Mouse (Mus musculus) midbrain, embryonic 16.5 days (tissue): ENCODE results near the gene Slco3a1. TPM values are rescaled to one million over a fixed set of nuclear protein-coding genes. Genes with fewer than 3 reads are reported as not detected.

ENCODE experiments used
- ATAC-seq: fragments of 200-750 bp; cut with Nextera tagmentation; 2 replicates; pipeline ENCODE4 v1.8.0; 2017; ENCODE audit warnings: moderate TSS enrichment
- H3K27ac ChIP-seq: fragments of 300-500 bp; sonication (generic); 2 replicates; pipeline ENCODE4 v1.5.1; 2014; ENCODE audit warnings: mild to moderate bottlenecking, low read length, mixed read lengths
- H3K27me3 ChIP-seq: fragments of 300-500 bp; sonication (generic); 2 replicates; pipeline ENCODE4 v1.6.1; 2014; ENCODE audit warnings: low read depth, low read length, mixed read lengths; ENCODE audit not compliant: control insufficient read depth, insufficient read depth
- H3K36me3 ChIP-seq: fragments of 300-500 bp; sonication (generic); 2 replicates; pipeline ENCODE4 v1.6.1; 2014; ENCODE audit warnings: mild to moderate bottlenecking, low read length, moderate library complexity, mixed read lengths; ENCODE audit not compliant: control insufficient read depth, insufficient read depth
- H3K4me1 ChIP-seq: fragments of 300-500 bp; sonication (generic); 2 replicates; pipeline ENCODE4 v1.6.1; 2014; ENCODE audit warnings: mild to moderate bottlenecking, low read length, mixed read lengths; ENCODE audit not compliant: control insufficient read depth, insufficient read depth
- H3K4me2 ChIP-seq: fragments of 300-500 bp; sonication (generic); 2 replicates; pipeline ENCODE4 v1.6.1; 2014; ENCODE audit warnings: mild to moderate bottlenecking, low read length, mixed read lengths
- H3K4me3 ChIP-seq: fragments of 300-500 bp; sonication (generic); 2 replicates; pipeline ENCODE4 v1.5.1; 2014; ENCODE audit warnings: low read depth, mild to moderate bottlenecking, low read length, moderate library complexity, mixed read lengths
- H3K9ac ChIP-seq: fragments of 300-500 bp; sonication (generic); 2 replicates; pipeline ENCODE4 v1.6.1; 2014; ENCODE audit warnings: low read depth, low read length, mixed read lengths
- H3K9me3 ChIP-seq: fragments of 300-500 bp; sonication (generic); replicated peaks from 2 replicates; pipeline ENCODE4 v1.6.1; 2014; ENCODE audit warnings: mild to moderate bottlenecking, low read length, mixed read lengths; ENCODE audit not compliant: control insufficient read depth, poor library complexity, severe bottlenecking
- WGBS: fragments of 180-500 bp; shearing (Covaris S2); extraction: QIAGEN DNeasy Blood & Tissue Kit; methylation state at CpG from one replicate; pipeline ENCODE4 v1.1.7; 2014; 5-methylcytosine and 5-hydroxymethylcytosine counted together
- polyA plus RNA-seq: library from polyadenylated mRNA; unstranded; fragments of >200 nt; fragmentation: Nextera tagmentation; extraction: Ambion mirVana; gene quantifications from 2 replicates; pipeline ENCODE4 v1.2.1, GENCODE M21; 2015

Slco3a1 gene
- polyA plus RNA-seq, 1 experiment from 2014 or later = 27.2 TPM

- 87% methylated on average over 2 of the region's 2 CpGs for WGBS
- Histone ChIP-seq H3K9ac (no peak overlapping the region), H3K27ac (no peak overlapping the region), H3K27me3 (no peaks in the 10 kb centered on the region), H3K4me1 (no peaks in the 10 kb centered on the region; the same call in 1 of the 2 replicates), H3K4me2 (no peak overlapping the region), H3K4me3 (no peak overlapping the region), H3K9me3 (no peaks in the 10 kb centered on the region), H3K36me3 (no peaks in the 10 kb centered on the region)
- no peak for ATAC-seq
Measured at GRCm38 (mm10) chr7:74381881-74382281, 172.7 kb downstream of the Slco3a1 start.

GRCm38 (mm10) chr7:74381051-74381450, 173.5 kb downstream of the Slco3a1 start:
- Histone ChIP-seq H3K9me3 (no peaks in the 10 kb centered on the region), H3K36me3 (no peaks in the 10 kb centered on the region), H3K4me3 (no peak overlapping the region), H3K4me1 (peaks cover 4% of the 10 kb centered on the region; the same call in 1 of the 2 replicates), H3K4me2 (no peak overlapping the region), H3K27ac (no peak overlapping the region), H3K27me3 (no peaks in the 10 kb centered on the region), H3K9ac (no peak overlapping the region)
- WGBS = 95% methylated on average over 2 of the region's 2 CpGs
- ATAC-seq = no peak

GRCm38 (mm10) chr7:74377909-74378308, 176.7 kb downstream of the Slco3a1 start:
- Histone ChIP-seq H3K4me1 (peaks cover 4% of the 10 kb centered on the region; the same call in 1 of the 2 replicates), H3K27ac (no peak overlapping the region; the same call in 1 of the 2 replicates), H3K36me3 (no peaks in the 10 kb centered on the region), H3K4me3 (no peak overlapping the region), H3K9ac (no peak overlapping the region), H3K27me3 (no peaks in the 10 kb centered on the region), H3K4me2 (no peak overlapping the region), H3K9me3 (no peaks in the 10 kb centered on the region)
- ATAC-seq = no peak
- 75% methylated on average over 10 of the region's 10 CpGs for WGBS

GRCm38 (mm10) chr7:74376397-74377044, 178.1 kb downstream of the Slco3a1 start:
- no peak for ATAC-seq
- Histone ChIP-seq H3K4me1 (peaks cover 9% of the 10 kb centered on the region; the same call in 1 of the 2 replicates), H3K4me2 (no peak overlapping the region), H3K36me3 (no peaks in the 10 kb centered on the region), H3K27me3 (no peaks in the 10 kb centered on the region), H3K27ac (no peak overlapping the region), H3K9me3 (no peaks in the 10 kb centered on the region), H3K4me3 (no peak overlapping the region), H3K9ac (no peak overlapping the region)
- 71% methylated on average over 12 of the region's 12 CpGs for WGBS

GRCm38 (mm10) chr7:74375174-74375957, 179.2 kb downstream of the Slco3a1 start:
- ATAC-seq = no peak
- 80% methylated on average over 14 of the region's 14 CpGs for WGBS
- Histone ChIP-seq H3K36me3 (no peaks in the 10 kb centered on the region), H3K9me3 (no peaks in the 10 kb centered on the region), H3K27me3 (no peaks in the 10 kb centered on the region), H3K4me3 (no peak overlapping the region), H3K27ac (no peak overlapping the region), H3K9ac (no peak overlapping the region), H3K4me1 (peaks cover 9% of the 10 kb centered on the region; the same call in 1 of the 2 replicates), H3K4me2 (no peak overlapping the region)

GRCm38 (mm10) chr7:74373056-74373455, 181.5 kb downstream of the Slco3a1 start:
- Histone ChIP-seq H3K9ac (no peak overlapping the region), H3K9me3 (no peaks in the 10 kb centered on the region), H3K4me3 (no peak overlapping the region), H3K4me1 (peaks cover 9% of the 10 kb centered on the region; the same call in 1 of the 2 replicates), H3K4me2 (no peak overlapping the region), H3K27me3 (no peaks in the 10 kb centered on the region), H3K27ac (no peak overlapping the region), H3K36me3 (no peaks in the 10 kb centered on the region)
- no peak for ATAC-seq
- WGBS = 94% methylated on average over 6 of the region's 6 CpGs

- H3K9ac ChIP-seq = no peak overlapping the region
- no peaks in the 10 kb centered on the region for H3K36me3 ChIP-seq
- no peak overlapping the region for H3K27ac ChIP-seq
- H3K9me3 ChIP-seq = no peaks in the 10 kb centered on the region
- peaks cover 15% of the 10 kb centered on the region for H3K4me1 ChIP-seq
- no peaks in the 10 kb centered on the region for H3K27me3 ChIP-seq
- ATAC-seq = no peak
- no peak overlapping the region for H3K4me3 ChIP-seq
- WGBS = 63% methylated on average over 6 of the region's 6 CpGs
- H3K4me2 ChIP-seq = no peak overlapping the region
Measured at GRCm38 (mm10) chr7:74372141-74372582, 182.4 kb downstream of the Slco3a1 start.

- Histone ChIP-seq H3K4me3 (no peak overlapping the region), H3K4me2 (no peak overlapping the region), H3K9ac (0 out of 2 replicates have a peak overlapping the region, but pooled peaks have one; percentile 17), H3K36me3 (no peaks in the 10 kb centered on the region), H3K9me3 (no peaks in the 10 kb centered on the region), H3K27me3 (no peaks in the 10 kb centered on the region), H3K4me1 (peaks cover 15% of the 10 kb centered on the region), H3K27ac (no peak overlapping the region)
- 32% methylated on average over 2 of the region's 2 CpGs for WGBS
- no peak for ATAC-seq
Measured at GRCm38 (mm10) chr7:74371656-74372055, 182.9 kb downstream of the Slco3a1 start.

GRCm38 (mm10) chr7:74371208-74371607, 183.4 kb downstream of the Slco3a1 start:
- no peak overlapping the region for H3K9ac ChIP-seq
- H3K27ac ChIP-seq = no peak overlapping the region
- peaks cover 11% of the 10 kb centered on the region for H3K4me1 ChIP-seq
- no peaks in the 10 kb centered on the region for H3K9me3 ChIP-seq
- WGBS = 26% methylated on average over 2 of the region's 2 CpGs
- H3K4me3 ChIP-seq = no peak overlapping the region
- H3K36me3 ChIP-seq = no peaks in the 10 kb centered on the region
- no peaks in the 10 kb centered on the region for H3K27me3 ChIP-seq
- ATAC-seq = peak; percentile 71; the same call in 1 of the 2 replicates
- H3K4me2 ChIP-seq = no peak overlapping the region
